Comparison of ENCODE assay signal across 8 mouse cellular contexts in the genomic region with DNA sequence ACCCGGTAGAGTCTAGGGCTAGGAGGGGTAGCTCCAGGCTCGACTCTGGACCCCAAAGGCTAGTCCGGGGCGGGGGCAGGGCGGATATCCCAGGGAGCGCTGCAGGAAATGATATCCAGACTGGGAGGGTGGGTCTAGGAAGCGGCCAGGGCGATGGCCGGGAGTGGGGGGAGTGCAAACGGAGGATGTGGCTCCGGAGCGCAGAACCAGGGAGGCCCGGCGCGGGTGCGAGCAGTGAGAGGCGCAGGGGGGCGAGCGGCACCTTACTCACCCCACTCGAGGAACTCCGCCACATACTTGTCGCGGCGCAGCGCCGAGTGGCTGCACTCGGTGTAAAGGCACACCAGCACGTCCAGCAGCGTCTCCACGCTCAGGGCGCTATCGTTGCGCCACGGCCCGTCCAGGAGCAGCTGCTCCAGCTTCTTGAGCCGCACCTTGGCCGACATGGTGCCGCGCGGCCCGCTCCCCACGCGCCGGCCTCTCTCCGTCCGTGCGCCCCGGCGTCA. TPM values are rescaled to one million over a fixed set of nuclear protein-coding genes. Genes with fewer than 3 reads are reported as not detected.
DNase-seq lines count a peak whose midpoint lies in the region; ATAC-seq and TF ChIP-seq lines count a peak whose summit lies in the region.

No protein-coding gene starts in this region.

- H3K9ac ChIP-seq in heart, postnatal 0 days (replicated peaks; ENCODE audit: low read depth, low read length), result peak overlapping the region; percentile 90

- ATAC-seq in erythroid progenitor cell, adult 5-6 weeks (replicated peaks; ENCODE audit: low FRiP score, poor library complexity, severe bottlenecking), result 0 out of 2 replicates have a peak, but pooled peaks have one; percentile 10
- peak; percentile 27 for ATAC-seq in heart, postnatal 0 days (ENCODE audit: insufficient read depth, low read depth)

- DNase-seq in layer of hippocampus, adult 11-12 months (ENCODE audit: low spot score), result peak; percentile 32
- DNase-seq in layer of hippocampus, adult 9-11 months, result no peak
- DNase-seq in adrenal gland, postnatal 25 days, result peak; percentile 66
- peak; percentile 68 for DNase-seq in heart, postnatal 0 days (ENCODE audit: low spot score)
- peak; percentile 76 to 83 for DNase-seq in kidney, postnatal 36 days
- DNase-seq in lung, postnatal 36 days, result peak; percentile 83

- no peak for TF ChIP-seq EP300 in heart, postnatal 0 days (IDR thresholded peaks at IDR 0.05; ENCODE audit: low read depth)

- H3K9me3 ChIP-seq in heart, postnatal 0 days (replicated peaks; ENCODE audit: control insufficient read depth, low read length), result no peaks in the 10 kb centered on the region

- H3K4me3 ChIP-seq in heart, postnatal 0 days (ENCODE audit: low read depth, low read length), result peak overlapping the region; percentile 80
- peak overlapping the region; percentile 94 for H3K4me3 ChIP-seq in small intestine, adult 2 months (ENCODE audit: low read depth, low read length)

- TF ChIP-seq CTCF in heart, postnatal 0 days (IDR thresholded peaks at IDR 0.05; ENCODE audit: low read depth), result no peak
- TF ChIP-seq CTCF in small intestine, adult 2 months (IDR thresholded peaks at IDR 0.05; ENCODE audit: extremely low read depth, insufficient read length, insufficient replicate concordance, low read depth, low read length), result no peak

- H3K36me3 ChIP-seq in heart, postnatal 0 days (replicated peaks; ENCODE audit: control insufficient read depth, insufficient read depth, low read length), result no peaks in the 10 kb centered on the region
- no peaks in the 10 kb centered on the region for H3K36me3 ChIP-seq in small intestine, adult 2 months (ENCODE audit: control insufficient read depth, insufficient read depth, low read length)

- H3K4me1 ChIP-seq in heart, postnatal 0 days (ENCODE audit: control insufficient read depth, insufficient read depth), result peaks cover 22% of the 10 kb centered on the region
- peaks cover 9% of the 10 kb centered on the region for H3K4me1 ChIP-seq in small intestine, adult 2 months (ENCODE audit: control insufficient read depth, insufficient read depth, insufficient read length, low read length)

- peak overlapping the region; percentile 97 for H3K4me2 ChIP-seq in heart, postnatal 0 days (ENCODE audit: low read depth, low read length)

- under 1% methylated on average over 40 of the region's 49 CpGs for WGBS in heart, postnatal 0 days
- WGBS in small intestine, adult 2 months, result 1% methylated on average over 49 of the region's 49 CpGs

- TF ChIP-seq POLR2A in small intestine, adult 2 months (IDR thresholded peaks at IDR 0.05; ENCODE audit: low read depth, low read length), result peak; percentile 42; the same call in 1 of the 2 replicates

- H3K27me3 ChIP-seq in heart, postnatal 0 days (ENCODE audit: control insufficient read depth, insufficient read depth, low read length), result no peaks in the 10 kb centered on the region
- H3K27me3 ChIP-seq in small intestine, adult 2 months (ENCODE audit: control insufficient read depth, insufficient read depth, low read length), result no peaks in the 10 kb centered on the region

- peak overlapping the region; percentile 96 for H3K27ac ChIP-seq in heart, postnatal 0 days (ENCODE audit: low read depth)
- H3K27ac ChIP-seq in small intestine, adult 2 months (ENCODE audit: insufficient read depth, low read depth, low read length), result peak overlapping the region; percentile 98

RNA-seq across cellular contexts. Expression of gene Cdc42bpb, which starts 0.6 kb away (rescaled TPM):
- total RNA-seq in adrenal gland, postnatal 25 days (2021), result 123 and 157 TPM in 2 replicates
- total RNA-seq in erythroid progenitor cell, adult 5-6 weeks (2015; ENCODE audit: low replicate concordance), result 0.42 and 9.7 TPM in 2 replicates
- total RNA-seq in erythroid progenitor cell, adult 5-6 weeks (2017; ENCODE audit: low replicate concordance), result 0.64 and 9.7 TPM in 2 replicates
- 119 and 147 TPM in 2 replicates for total RNA-seq in heart, postnatal 0 days (2014; rRNA removed; ENCODE audit: low replicate concordance)
- polyA plus RNA-seq in heart, postnatal 0 days (2015; fragmentation: Nextera tagmentation; extraction: Ambion mirVana), result 13.9 and 18.2 TPM in 2 replicates
- polyA plus RNA-seq in small intestine, adult 2 months (2012; rRNA removed), result 190 and 472 TPM in 2 replicates

RNA-seq across cellular contexts. Expression of gene Lbhd2, which starts 29.7 kb away (rescaled TPM):
- total RNA-seq in adrenal gland, postnatal 25 days (2021), result 0.85 TPM in 1 of 2 replicates, not detected in the other
- not detected in 2 replicates for total RNA-seq in erythroid progenitor cell, adult 5-6 weeks (2015; ENCODE audit: low replicate concordance)
- total RNA-seq in erythroid progenitor cell, adult 5-6 weeks (2017; ENCODE audit: low replicate concordance), result not detected in 2 replicates
- not detected in 2 replicates for total RNA-seq in heart, postnatal 0 days (2014; rRNA removed; ENCODE audit: low replicate concordance)
- polyA plus RNA-seq in heart, postnatal 0 days (2015; fragmentation: Nextera tagmentation; extraction: Ambion mirVana), result not detected in 2 replicates
- polyA plus RNA-seq in small intestine, adult 2 months (2012; rRNA removed), result not detected in 2 replicates

RNA-seq across cellular contexts. Expression of gene Exoc3l4, which starts 39.9 kb away (rescaled TPM):
- 4.4 and 5.7 TPM in 2 replicates for total RNA-seq in adrenal gland, postnatal 25 days (2021)
- 2.2 TPM in 1 of 2 replicates, not detected in the other for total RNA-seq in erythroid progenitor cell, adult 5-6 weeks (2015; ENCODE audit: low replicate concordance)
- total RNA-seq in erythroid progenitor cell, adult 5-6 weeks (2017; ENCODE audit: low replicate concordance), result not detected in 2 replicates
- 7.9 and 51.6 TPM in 2 replicates for total RNA-seq in heart, postnatal 0 days (2014; rRNA removed; ENCODE audit: low replicate concordance)
- polyA plus RNA-seq in heart, postnatal 0 days (2015; fragmentation: Nextera tagmentation; extraction: Ambion mirVana), result 8.5 and 9.8 TPM in 2 replicates
- polyA plus RNA-seq in small intestine, adult 2 months (2012; rRNA removed), result 356 and 552 TPM in 2 replicates

Comparison
In these comparisons a context has a peak if more than half of its experiments do, and no peak if none do; other contexts are left out.
1. RNA of gene Cdc42bpb, which starts 0.6 kb away (total RNA-seq): 123 to 157 TPM in adrenal gland, postnatal 25 days and 119 to 147 TPM in heart, postnatal 0 days; 0.42 to 9.7 TPM in erythroid progenitor cell, adult 5-6 weeks; every median in the first group is over 10 times any median in the second.